Mouse (Mus musculus): Measurements from ENCODE around the gene 2410004B18Rik. TPM values are rescaled to one million over a fixed set of nuclear protein-coding genes. Genes with fewer than 3 reads are reported as not detected.

2410004B18Rik gene
- polyA plus RNA-seq, 1 experiment = 18.7 TPM

- TF ChIP-seq MAX (IDR thresholded peaks at IDR 0.05; ENCODE audit: low read depth) (no peak), MYOD1 (IDR thresholded peaks at IDR 0.05; ENCODE audit: control insufficient read depth in 1 of 3, insufficient read length in 2 of 3, low read depth in 2 of 3) (peak in 2 of 3 experiments; percentile 40 to 67)
These were observed 38.0 kb upstream of the 2410004B18Rik start for GRCm38 (mm10) chr3:145899832-145900231.

GRCm38 (mm10) chr3:145903530-145903929 is 34.3 kb upstream of the 2410004B18Rik start:
- no peaks in the 10 kb centered on the region for H3K27me3 ChIP-seq (ENCODE audit: control insufficient read depth, insufficient read depth, insufficient read length)
- TF ChIP-seq CEBPB (IDR thresholded peaks at IDR 0.05; ENCODE audit: insufficient read depth, poor library complexity, severe bottlenecking) = no peak
- TF ChIP-seq E2F4 (IDR thresholded peaks at IDR 0.05; ENCODE audit: insufficient read depth) = no peak
- no peak for TF ChIP-seq MYOD1 (IDR thresholded peaks at IDR 0.05; ENCODE audit: control insufficient read depth in 1 of 3, insufficient read length in 2 of 3, low read depth in 2 of 3)
- no peak for TF ChIP-seq POLR2AphosphoS2 (IDR thresholded peaks at IDR 0.05; ENCODE audit: insufficient read length, low read depth)
- TF ChIP-seq TCF12 (IDR thresholded peaks at IDR 0.05; ENCODE audit: insufficient read depth, poor library complexity, severe bottlenecking) = no peak
- TF ChIP-seq MYOG (IDR thresholded peaks at IDR 0.05; ENCODE audit: control insufficient read depth in 1 of 3, insufficient read depth in 1 of 3, insufficient read length in 2 of 3, low read depth in 2 of 3) = no peak
- no peak for TF ChIP-seq USF1 (IDR thresholded peaks at IDR 0.05; ENCODE audit: low read depth)
- H3K36me3 ChIP-seq (ENCODE audit: control insufficient read depth, insufficient read depth) = no peaks in the 10 kb centered on the region
- H3K79me2 ChIP-seq (ENCODE audit: control insufficient read depth, insufficient read depth) = no peaks in the 10 kb centered on the region
- no peak overlapping the region for H3K4me3 ChIP-seq
- no peak overlapping the region for H3K4me2 ChIP-seq (ENCODE audit: low read depth)
- no peak overlapping the region for H3ac ChIP-seq (ENCODE audit: control insufficient read depth, insufficient read length)

More at GRCm38 (mm10) chr3:145899832-145900231, 38.0 kb upstream of the 2410004B18Rik start:
- Histone ChIP-seq H3K27me3 (ENCODE audit: control insufficient read depth, insufficient read depth, insufficient read length) (no peaks in the 10 kb centered on the region), H3K4me2 (ENCODE audit: low read depth) (no peak overlapping the region), H3K79me2 (ENCODE audit: control insufficient read depth, insufficient read depth) (no peaks in the 10 kb centered on the region), H3ac (ENCODE audit: control insufficient read depth, insufficient read length) (no peak overlapping the region), H3K36me3 (ENCODE audit: control insufficient read depth, insufficient read depth) (no peaks in the 10 kb centered on the region), H3K4me3 (no peak overlapping the region)

DNA sequence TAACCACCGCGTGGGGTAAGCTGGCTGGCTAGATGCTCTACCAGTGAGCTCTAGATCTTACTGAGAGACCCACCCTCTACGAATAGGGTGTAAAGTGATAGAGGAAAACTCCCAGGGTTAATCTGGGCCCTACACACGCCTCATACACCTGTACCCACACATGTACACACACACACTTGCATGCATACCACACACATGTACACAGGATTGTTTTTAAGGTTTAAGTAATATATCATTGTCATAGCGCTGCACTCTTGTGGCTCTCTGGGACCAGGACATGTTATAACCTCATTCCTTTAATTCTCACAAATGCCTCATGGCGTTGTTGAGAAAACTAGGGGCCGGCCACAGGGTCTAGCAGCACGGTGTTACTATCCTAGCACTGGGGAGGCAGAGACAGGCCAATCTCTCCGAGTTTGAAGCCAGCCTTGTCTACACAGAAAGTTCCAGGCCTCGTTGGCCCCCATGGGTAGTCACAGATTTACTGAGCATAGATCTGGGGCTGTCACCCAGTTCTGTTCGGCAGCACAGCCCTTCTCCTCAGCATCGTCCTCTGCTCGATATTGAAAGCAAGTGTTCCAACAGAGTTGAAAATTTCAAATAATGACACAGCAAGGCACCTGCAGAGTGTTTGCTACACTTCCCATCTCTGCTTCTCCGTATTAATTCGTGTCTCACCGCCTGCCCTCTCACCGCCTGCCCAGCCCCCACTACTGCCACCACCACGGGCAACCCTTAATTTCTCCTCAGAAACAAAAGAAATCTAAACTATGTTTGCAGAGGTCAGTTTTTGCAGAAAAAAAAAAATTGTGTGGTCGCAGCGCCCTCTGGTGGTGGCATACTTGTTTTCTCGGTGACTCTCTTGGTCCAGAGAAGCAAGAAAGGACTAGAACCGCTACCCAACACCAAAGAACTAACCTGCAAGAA is 32.7 kb upstream of the 2410004B18Rik start:
- no peaks in the 10 kb centered on the region for H3K27me3 ChIP-seq (ENCODE audit: control insufficient read depth, insufficient read depth, insufficient read length)
- no peak for TF ChIP-seq MYOG (IDR thresholded peaks at IDR 0.05; ENCODE audit: control insufficient read depth in 1 of 3, insufficient read depth in 1 of 3, insufficient read length in 2 of 3, low read depth in 2 of 3)
- no peak for TF ChIP-seq POLR2AphosphoS2 (IDR thresholded peaks at IDR 0.05; ENCODE audit: insufficient read length, low read depth)
- no peak for TF ChIP-seq USF1 (IDR thresholded peaks at IDR 0.05; ENCODE audit: low read depth)
- TF ChIP-seq MAX (IDR thresholded peaks at IDR 0.05; ENCODE audit: low read depth) = no peak
- TF ChIP-seq SRF (IDR thresholded peaks at IDR 0.05; ENCODE audit: control insufficient read depth, insufficient read length, low read depth) = no peak
- no peak for TF ChIP-seq MYOD1 (IDR thresholded peaks at IDR 0.05; ENCODE audit: control insufficient read depth in 1 of 3, insufficient read length in 2 of 3, low read depth in 2 of 3)
- TF ChIP-seq E2F4 (IDR thresholded peaks at IDR 0.05; ENCODE audit: insufficient read depth) = no peak
- no peak for TF ChIP-seq POLR2A (IDR thresholded peaks at IDR 0.05; ENCODE audit: insufficient read length, low read depth)
- no peak for TF ChIP-seq CEBPB (IDR thresholded peaks at IDR 0.05; ENCODE audit: insufficient read depth, poor library complexity, severe bottlenecking)
- no peak for TF ChIP-seq TCF12 (IDR thresholded peaks at IDR 0.05; ENCODE audit: insufficient read depth, poor library complexity, severe bottlenecking)
- no peak for TF ChIP-seq TCF3 (IDR thresholded peaks at IDR 0.05; ENCODE audit: insufficient read length, low read depth)
- TF ChIP-seq REST (IDR thresholded peaks at IDR 0.05; ENCODE audit: insufficient read depth, insufficient read length) = no peak
- no peak overlapping the region for H3K4me3 ChIP-seq
- H3K79me2 ChIP-seq (ENCODE audit: control insufficient read depth, insufficient read depth) = no peaks in the 10 kb centered on the region
- H3ac ChIP-seq (ENCODE audit: control insufficient read depth, insufficient read length) = no peak overlapping the region
- no peaks in the 10 kb centered on the region for H3K36me3 ChIP-seq (ENCODE audit: control insufficient read depth, insufficient read depth)
- no peak overlapping the region for H3K4me2 ChIP-seq (ENCODE audit: low read depth)

DNA sequence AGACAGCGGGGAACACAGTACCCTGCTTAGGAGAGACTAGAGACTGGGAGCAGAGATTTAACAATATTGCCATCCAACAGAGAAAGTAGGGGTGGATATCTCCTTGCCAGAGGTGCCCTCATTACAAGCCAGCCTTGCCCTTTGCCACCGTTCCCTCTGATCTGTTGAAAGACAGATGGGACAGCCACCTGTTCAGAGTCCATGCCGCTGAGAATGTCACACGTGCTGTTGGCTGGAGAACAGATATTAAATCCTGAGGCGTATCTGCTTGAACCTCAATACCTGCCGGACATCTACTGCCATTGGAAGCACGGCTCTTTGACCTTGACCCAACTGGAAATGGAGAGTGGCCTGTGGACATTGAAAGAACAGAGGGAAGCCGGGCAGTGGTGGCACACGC is 31.2 kb upstream of the 2410004B18Rik start:
- H3K36me3 ChIP-seq (ENCODE audit: control insufficient read depth, insufficient read depth) = no peaks in the 10 kb centered on the region
- H3K79me2 ChIP-seq (ENCODE audit: control insufficient read depth, insufficient read depth) = no peaks in the 10 kb centered on the region
- H3K27me3 ChIP-seq (ENCODE audit: control insufficient read depth, insufficient read depth, insufficient read length) = no peaks in the 10 kb centered on the region
- H3K4me3 ChIP-seq = no peak overlapping the region
- TF ChIP-seq MYOD1 (IDR thresholded peaks at IDR 0.05; ENCODE audit: control insufficient read depth in 1 of 3, insufficient read length in 2 of 3, low read depth in 2 of 3) (peak in 1 of 3 experiments; percentile 15), TCF12 (IDR thresholded peaks at IDR 0.05; ENCODE audit: insufficient read depth, poor library complexity, severe bottlenecking) (no peak)
- no peak overlapping the region for H3ac ChIP-seq (ENCODE audit: control insufficient read depth, insufficient read length)
- H3K4me2 ChIP-seq (ENCODE audit: low read depth) = no peak overlapping the region

DNA sequence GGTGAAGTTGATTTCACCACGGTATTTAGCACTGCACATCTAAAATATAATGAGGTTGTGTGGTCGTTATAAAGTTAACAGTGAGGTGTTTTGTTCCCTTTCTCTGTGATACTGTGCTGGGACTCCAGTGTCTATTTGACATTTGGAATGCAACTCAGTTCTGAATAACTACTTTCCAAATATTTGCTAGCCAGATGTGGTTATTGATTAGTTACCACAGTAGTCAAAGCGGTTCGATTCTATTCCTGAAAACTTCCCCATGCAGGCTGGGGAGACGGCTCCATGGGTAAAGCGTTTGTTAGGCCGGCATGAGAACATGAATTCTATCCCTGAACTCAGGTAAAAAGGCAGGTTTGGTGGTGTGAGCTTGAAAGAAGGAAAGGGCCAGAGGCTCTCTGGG is 25.3 kb upstream of the 2410004B18Rik start:
- TF ChIP-seq TCF3 (IDR thresholded peaks at IDR 0.05; ENCODE audit: insufficient read length, low read depth) = no peak
- no peak for TF ChIP-seq MYOD1 (IDR thresholded peaks at IDR 0.05; ENCODE audit: control insufficient read depth in 1 of 3, insufficient read length in 2 of 3, low read depth in 2 of 3)
- TF ChIP-seq POLR2A (IDR thresholded peaks at IDR 0.05; ENCODE audit: insufficient read length, low read depth) = no peak
- no peak for TF ChIP-seq POLR2AphosphoS2 (IDR thresholded peaks at IDR 0.05; ENCODE audit: insufficient read length, low read depth)
- TF ChIP-seq REST (IDR thresholded peaks at IDR 0.05; ENCODE audit: insufficient read depth, insufficient read length) = no peak
- no peak for TF ChIP-seq E2F4 (IDR thresholded peaks at IDR 0.05; ENCODE audit: insufficient read depth)
- TF ChIP-seq USF1 (IDR thresholded peaks at IDR 0.05; ENCODE audit: low read depth) = no peak
- TF ChIP-seq CEBPB (IDR thresholded peaks at IDR 0.05; ENCODE audit: insufficient read depth, poor library complexity, severe bottlenecking) = no peak
- TF ChIP-seq SRF (IDR thresholded peaks at IDR 0.05; ENCODE audit: control insufficient read depth, insufficient read length, low read depth) = no peak
- no peak for TF ChIP-seq TCF12 (IDR thresholded peaks at IDR 0.05; ENCODE audit: insufficient read depth, poor library complexity, severe bottlenecking)
- TF ChIP-seq MAX (IDR thresholded peaks at IDR 0.05; ENCODE audit: low read depth) = no peak
- no peak for TF ChIP-seq MYOG (IDR thresholded peaks at IDR 0.05; ENCODE audit: control insufficient read depth in 1 of 3, insufficient read depth in 1 of 3, insufficient read length in 2 of 3, low read depth in 2 of 3)
- Histone ChIP-seq H3K4me2 (ENCODE audit: low read depth) (no peak overlapping the region), H3ac (ENCODE audit: control insufficient read depth, insufficient read length) (no peak overlapping the region), H3K79me2 (ENCODE audit: control insufficient read depth, insufficient read depth) (no peaks in the 10 kb centered on the region), H3K4me3 (no peak overlapping the region), H3K27me3 (ENCODE audit: control insufficient read depth, insufficient read depth, insufficient read length) (no peaks in the 10 kb centered on the region), H3K36me3 (ENCODE audit: control insufficient read depth, insufficient read depth) (no peaks in the 10 kb centered on the region)

Data from myocyte (in vitro differentiated cells).